Mouse (Mus musculus): ENCODE results near the gene Tesmin.

Gene Tesmin

GRCm38 (mm10) chr19:3392384-3392783 is 3.7 kb downstream of the Tesmin start:
- peak; percentile 70 for DNase-seq (ENCODE audit: low read depth)

DNA sequence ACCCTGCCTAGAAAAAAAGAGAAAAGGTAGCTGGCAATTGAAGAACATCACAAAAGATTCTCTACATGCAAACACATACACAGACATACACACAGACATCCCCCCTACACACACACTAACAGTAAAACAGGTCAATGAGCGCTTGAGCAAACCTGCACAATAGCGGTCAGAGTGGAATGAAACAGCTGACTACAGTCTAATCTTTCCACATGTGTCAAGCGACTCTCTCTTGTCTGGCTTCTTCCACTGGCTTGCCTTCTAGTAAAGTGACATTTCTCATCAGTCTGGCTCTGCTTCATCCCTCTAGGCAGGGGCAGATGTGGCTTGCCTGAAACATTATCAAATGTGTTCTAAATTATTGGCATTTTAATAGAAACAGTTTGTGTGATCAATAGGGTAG is 5.6 kb downstream of the Tesmin start:
- no peak for DNase-seq (ENCODE audit: low read depth)

DNA sequence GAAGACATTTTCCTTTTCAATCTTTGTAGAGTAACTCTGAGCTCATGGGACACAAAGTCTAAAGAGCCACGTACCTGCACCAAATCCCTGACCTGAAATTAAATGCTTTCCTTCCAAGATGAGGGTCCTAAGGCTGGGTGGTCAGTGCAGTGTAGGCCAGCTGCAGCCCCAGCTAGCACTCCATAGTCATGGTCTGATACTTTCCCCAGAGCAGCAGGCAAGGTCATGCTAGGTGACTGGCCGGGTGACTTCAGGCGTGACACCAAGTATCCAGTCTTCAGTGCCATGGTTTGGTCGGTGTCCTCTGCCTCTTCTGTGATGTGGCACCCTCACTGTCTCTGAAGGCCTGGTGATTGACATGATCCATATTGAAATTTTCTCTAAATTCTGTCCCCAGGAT is 11.4 kb downstream of the Tesmin start:
- no peak for DNase-seq (ENCODE audit: low read depth)

- DNase-seq (ENCODE audit: low read depth): no peak
Observed at GRCm38 (mm10) chr19:3401504-3401903, 12.8 kb downstream of the Tesmin start.

DNA sequence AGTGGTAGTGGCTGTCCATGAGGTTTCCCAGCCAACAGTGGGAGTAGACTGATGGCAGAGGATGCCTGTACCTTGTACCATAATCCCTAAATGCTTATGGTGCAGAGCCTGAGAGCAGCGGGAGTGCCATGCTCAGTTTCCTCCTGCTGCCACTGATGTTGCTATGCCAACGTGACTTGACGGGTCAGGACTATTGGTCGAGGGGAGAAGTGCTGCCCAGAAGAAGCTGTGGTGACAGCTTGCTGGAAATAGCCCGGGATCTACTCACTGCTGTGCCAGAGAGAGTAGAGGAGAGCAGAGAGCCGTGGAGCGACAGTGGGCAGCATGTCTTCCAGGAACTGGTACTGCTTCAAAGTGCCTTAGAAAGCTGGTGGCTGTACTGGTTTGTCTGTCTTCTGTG is 13.3 kb downstream of the Tesmin start:
- DNase-seq (ENCODE audit: low read depth): no peak

DNA sequence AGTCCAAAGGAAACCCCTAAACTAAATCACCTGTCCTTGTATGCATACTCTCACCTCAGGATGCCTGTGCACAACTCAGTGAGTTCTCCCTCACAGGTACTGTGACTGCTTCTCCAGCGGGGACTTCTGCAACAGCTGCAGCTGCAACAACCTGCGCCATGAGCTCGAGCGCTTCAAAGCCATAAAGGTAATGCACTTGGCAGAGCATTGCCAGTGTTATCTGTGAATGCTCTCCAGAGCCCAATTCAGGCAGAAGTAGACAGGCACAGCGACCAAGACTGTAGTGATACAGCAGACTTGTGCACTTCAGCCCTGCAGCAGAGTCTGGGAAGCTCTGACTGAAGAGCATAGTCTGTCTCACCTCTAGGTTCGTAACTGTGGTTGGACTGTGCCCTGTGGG is 13.7 kb downstream of the Tesmin start:
- no peak for DNase-seq (ENCODE audit: low read depth)

GRCm38 (mm10) chr19:3404030-3404429 is 15.4 kb downstream of the Tesmin start:
- no peak for DNase-seq (ENCODE audit: low read depth)

DNA sequence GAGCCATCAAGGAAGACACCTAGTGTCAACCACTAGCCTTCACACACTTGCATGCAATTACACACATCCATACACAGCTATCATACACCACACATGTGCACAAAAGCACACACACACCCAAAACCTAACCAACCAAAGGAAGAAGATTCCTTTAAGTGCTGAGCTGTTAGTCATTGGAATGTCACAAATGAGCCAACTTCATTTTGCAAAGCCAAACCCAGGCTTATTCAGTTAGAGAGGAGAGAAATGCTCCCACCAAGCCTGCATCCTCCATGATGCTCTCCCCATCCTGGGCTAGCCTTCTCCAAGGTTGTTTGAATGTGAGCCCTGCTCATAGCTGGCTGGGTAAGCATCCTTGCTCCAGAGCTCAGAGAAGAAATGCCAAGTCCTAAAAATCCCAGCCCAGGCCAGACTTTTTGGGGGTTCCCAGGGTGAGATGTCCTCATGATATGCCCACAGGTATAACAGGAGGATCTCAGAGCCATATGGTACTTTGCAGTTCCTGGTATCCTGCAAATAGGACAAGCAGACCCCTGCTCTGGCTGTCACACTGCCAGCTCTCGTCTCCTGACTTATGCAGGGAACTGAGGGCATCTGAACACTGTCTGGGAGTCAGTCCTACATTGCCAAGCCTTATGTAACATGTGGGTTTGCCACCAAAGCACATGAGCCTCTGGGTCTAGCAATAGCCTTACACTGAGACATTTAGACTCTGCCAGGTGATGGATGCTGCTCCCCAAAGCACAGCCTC is 17.0 kb downstream of the Tesmin start:
- DNase-seq (ENCODE audit: low read depth): no peak

GRCm38 (mm10) chr19:3414268-3414733 is 25.6 kb downstream of the Tesmin start, which contains the start of gene Gal:
Gene Gal (minus strand): TSS chr19:3414544.
- no peak for DNase-seq (ENCODE audit: low read depth)

DNA sequence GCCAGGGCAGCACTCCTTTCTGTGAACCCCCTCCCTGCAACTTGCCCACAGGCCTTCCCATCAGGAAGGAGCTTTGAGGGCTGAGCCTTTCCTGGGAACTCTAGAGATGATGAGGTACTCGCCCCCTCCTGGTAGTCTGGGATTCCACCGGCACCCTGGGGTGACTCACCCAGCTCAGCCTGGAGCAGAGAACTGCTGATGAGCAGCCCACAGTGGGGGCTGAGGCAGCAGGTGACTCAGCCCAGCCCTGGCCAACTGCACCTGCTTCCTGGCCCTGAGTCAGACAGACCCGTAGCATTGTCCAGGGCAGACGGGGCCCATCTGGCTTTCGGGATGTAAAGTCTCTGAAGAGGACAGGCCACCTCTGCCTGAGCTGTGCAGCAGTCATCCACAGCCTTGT is 30.6 kb downstream of the Tesmin start:
- DNase-seq (ENCODE audit: low read depth): no peak

GRCm38 (mm10) chr19:3422488-3422887 is 33.8 kb downstream of the Tesmin start:
- DNase-seq (ENCODE audit: low read depth): no peak

- DNase-seq (ENCODE audit: low read depth): no peak
Observed at GRCm38 (mm10) chr19:3422981-3423380, 34.3 kb downstream of the Tesmin start.

DNA sequence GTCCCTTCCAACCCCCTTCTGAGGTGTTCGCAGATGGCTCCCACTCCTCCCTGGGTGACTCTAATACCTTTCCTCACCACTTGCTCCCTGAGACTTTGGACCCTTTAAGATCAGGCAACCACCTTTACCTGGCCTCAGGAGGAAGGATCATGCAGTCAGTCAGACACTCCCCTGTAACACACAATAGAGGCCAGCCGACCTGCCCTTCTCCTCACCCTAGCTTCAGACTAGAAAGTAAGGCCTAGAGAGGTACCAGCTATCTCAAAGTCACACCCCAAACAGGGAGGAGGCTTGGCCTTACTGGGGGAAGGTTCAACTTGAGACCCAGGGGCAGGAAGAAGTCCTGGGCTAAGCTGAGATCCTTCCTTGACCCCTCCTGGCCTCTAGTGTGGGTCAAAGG is 35.6 kb downstream of the Tesmin start:
- DNase-seq (ENCODE audit: low read depth): no peak

GRCm38 (mm10) chr19:3428057-3428830 is 39.6 kb downstream of the Tesmin start:
- no peak for DNase-seq (ENCODE audit: low read depth)

GRCm38 (mm10) chr19:3429156-3429816 is 40.6 kb downstream of the Tesmin start:
- DNase-seq (ENCODE audit: low read depth): no peak

DNA sequence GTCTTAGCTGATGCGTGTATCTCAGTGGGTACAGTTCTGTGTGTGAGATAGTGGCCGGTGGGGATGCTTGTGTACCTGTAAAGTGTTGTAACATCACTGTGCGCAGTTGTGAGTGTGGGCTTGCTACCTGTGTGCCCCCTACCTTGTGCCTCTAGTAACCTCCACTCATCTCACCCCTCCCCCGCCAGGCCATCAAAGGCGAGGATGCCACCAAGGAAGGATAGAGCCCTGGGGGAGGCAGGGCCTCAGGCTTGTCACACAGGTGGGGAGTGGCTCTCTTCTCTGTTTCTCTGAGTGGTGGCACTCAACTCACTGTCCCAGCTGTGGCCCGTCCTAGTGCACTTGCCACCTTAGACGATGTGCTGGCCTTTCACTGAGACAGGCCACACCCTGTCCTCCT is 42.4 kb downstream of the Tesmin start:
- DNase-seq (ENCODE audit: low read depth): no peak

GRCm38 (mm10) chr19:3431969-3432368 is 43.3 kb downstream of the Tesmin start:
- no peak for DNase-seq (ENCODE audit: low read depth)

DNA sequence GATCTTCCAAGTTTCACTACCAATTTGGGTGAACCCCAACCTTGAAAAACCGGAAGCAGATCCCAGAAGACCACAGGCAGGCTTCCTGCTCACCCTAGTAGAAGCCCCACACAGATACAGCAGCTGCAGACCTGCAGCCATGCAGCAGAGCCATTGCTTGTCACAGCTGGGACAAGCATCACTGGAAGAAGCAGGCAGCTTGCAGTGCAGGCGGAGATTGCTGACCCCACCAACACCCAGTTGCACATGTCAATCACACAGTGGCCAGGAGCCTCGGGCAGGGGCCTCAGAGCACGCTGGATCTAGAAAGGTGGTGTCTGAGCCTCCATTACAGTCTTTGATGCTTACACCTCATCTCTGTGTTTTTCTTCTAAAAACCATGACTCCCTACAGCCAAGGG is 45.5 kb downstream of the Tesmin start:
- DNase-seq (ENCODE audit: low read depth): no peak

DNA sequence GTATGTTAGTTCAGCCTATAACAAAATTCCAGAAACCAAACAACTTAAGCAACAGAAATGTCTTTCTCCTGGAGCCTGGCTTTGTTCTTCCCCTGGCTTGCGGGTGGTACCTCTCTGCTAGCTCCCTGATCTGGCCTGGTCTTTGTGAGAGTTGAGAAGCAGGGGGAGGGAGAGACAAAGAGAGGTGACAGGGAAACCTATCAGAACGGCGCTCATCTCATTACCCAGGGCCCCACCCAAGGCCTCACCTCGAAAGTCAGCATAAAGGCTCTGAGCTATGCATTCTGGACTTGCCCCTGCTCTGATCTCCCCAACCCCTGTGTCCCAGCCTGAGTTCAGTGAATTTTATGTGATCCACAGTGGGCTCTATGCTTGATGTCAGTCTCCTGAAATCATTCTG is 46.0 kb downstream of the Tesmin start:
- DNase-seq (ENCODE audit: low read depth): no peak

DNA sequence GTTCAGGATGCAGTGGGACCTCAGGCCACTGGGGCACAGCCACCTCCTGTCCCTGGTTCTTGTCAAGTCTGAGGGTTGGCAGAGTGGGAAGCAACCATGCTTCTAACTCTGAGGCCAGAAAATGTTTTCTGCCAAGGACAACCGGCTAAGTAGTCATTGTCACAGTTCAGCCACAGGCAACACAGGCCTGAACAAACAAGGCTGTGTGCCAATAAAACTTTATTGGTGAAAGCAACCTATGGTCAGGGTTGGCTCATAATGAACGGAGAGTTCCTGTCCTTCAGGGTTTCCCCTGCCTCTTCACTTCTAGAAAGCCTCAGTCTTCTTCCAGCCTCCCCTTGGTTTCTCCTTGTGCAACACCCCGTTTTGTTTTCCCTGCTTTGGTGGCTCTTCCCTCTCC is 47.2 kb downstream of the Tesmin start:
- no peak for DNase-seq (ENCODE audit: low read depth)

DNA sequence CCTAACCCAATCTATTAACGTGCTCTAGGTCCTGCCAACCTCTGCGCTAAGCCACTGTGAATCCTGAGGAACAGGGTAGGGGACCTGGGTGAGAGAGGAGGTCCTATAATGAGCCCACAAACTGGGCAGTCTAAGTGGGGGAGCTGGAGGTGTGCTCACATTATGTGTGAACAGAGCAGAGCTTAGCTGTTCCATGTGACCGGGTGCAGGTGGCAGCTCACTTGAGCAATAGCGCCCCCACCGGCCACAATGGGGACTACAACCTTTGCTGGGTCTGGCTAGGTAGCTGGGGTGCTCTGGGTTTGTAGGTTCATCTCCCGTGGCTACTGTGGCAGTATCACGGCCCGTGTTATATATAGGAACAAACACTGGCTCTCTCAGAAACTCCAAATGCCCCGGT is 48.2 kb downstream of the Tesmin start:
- peak; percentile 39 for DNase-seq (ENCODE audit: low read depth)

DNA sequence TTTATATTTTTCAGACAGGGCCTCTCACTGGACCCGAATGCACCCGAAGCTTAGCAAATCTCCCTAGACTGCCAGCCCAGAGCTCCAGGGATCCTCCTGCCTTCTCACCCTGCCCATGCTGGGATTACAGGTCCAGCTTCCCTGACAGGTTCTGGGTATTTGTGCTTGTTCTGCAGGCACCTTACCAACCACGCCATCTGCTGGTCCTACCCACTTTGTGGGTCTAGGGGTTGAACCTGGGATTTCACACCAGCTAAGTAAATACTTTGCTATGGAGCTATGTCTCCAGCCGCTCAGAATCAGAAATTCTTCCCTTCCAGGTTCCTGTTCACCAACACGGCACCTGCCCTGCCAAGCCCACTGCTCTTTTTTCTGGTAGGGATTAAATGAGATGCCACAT is 49.3 kb downstream of the Tesmin start:
- no peak for DNase-seq (ENCODE audit: low read depth)

GRCm38 (mm10) chr19:3440667-3441066 is 52.0 kb downstream of the Tesmin start:
- no peak for DNase-seq (ENCODE audit: low read depth)

Data from c-Kit-positive CD71-positive TER-119-negative erythroid progenitor cells, embryonic 14.5 days (primary cell).